Mouse (Mus musculus) C2C12 (cell line): ENCODE data around the gene Clasrp. TPM values are rescaled to one million over a fixed set of nuclear protein-coding genes. Genes with fewer than 3 reads are reported as not detected.

Experiments
- H3K27me3 ChIP-seq: one replicate; pipeline ENCODE4 v1.6.1; 2011; ENCODE audit not compliant: control insufficient read depth, insufficient read depth, insufficient read length
- H3K36me3 ChIP-seq: one replicate; pipeline ENCODE4 v1.6.1; 2011; ENCODE audit not compliant: control insufficient read depth, insufficient read depth
- H3K4me3 ChIP-seq: one replicate; pipeline ENCODE4 v1.5.1; 2011; ENCODE audit warnings: mild to moderate bottlenecking, control low read depth; ENCODE audit not compliant: poor library complexity, insufficient read depth, severe bottlenecking
- H3K79me2 ChIP-seq: one replicate; pipeline ENCODE4 v1.6.1; 2011; ENCODE audit not compliant: control insufficient read depth, insufficient read depth
- H3K79me3 ChIP-seq: one replicate; pipeline ENCODE4 v1.6.1; 2011; ENCODE audit warnings: low read depth, control low read depth
- H3ac ChIP-seq: one replicate; pipeline ENCODE3; 2011; ENCODE audit warnings: low read depth; ENCODE audit not compliant: control insufficient read depth, insufficient read length
- CEBPB ChIP-seq: IDR thresholded peaks from one replicate; pipeline ENCODE4 v1.6.1; 2011; ENCODE audit warnings: low read depth, mild to moderate bottlenecking, control low read depth, moderate library complexity
- CTCF ChIP-seq: IDR thresholded peaks from one replicate; pipeline ENCODE4 v1.5.1; 2011; ENCODE audit not compliant: control insufficient read depth, insufficient read depth, insufficient read length
- FOSL1 ChIP-seq: IDR thresholded peaks from one replicate; pipeline ENCODE4 v1.8.0; 2011; ENCODE audit warnings: mild to moderate bottlenecking, low read length; ENCODE audit not compliant: poor library complexity, insufficient read depth, severe bottlenecking
- MAX ChIP-seq: IDR thresholded peaks from one replicate; pipeline ENCODE4 v1.6.1; 2011; ENCODE audit warnings: mild to moderate bottlenecking, control low read depth
- MYOD1 ChIP-seq: IDR thresholded peaks from one replicate; pipeline ENCODE4 v1.6.1; 2011; ENCODE audit warnings: low read depth; ENCODE audit not compliant: control insufficient read depth, insufficient read length
- MYOG ChIP-seq: IDR thresholded peaks from one replicate; pipeline ENCODE4 v1.6.1; 2011; ENCODE audit not compliant: control insufficient read depth, insufficient read length; ENCODE audit errors: extremely low read depth
- USF1 ChIP-seq: IDR thresholded peaks from one replicate; pipeline ENCODE4 v1.6.1; 2011; ENCODE audit warnings: low read depth, mild to moderate bottlenecking, control low read depth, moderate library complexity
- polyA plus RNA-seq: library from polyadenylated mRNA; unstranded; fragments of >200 nt; fragmentation: generic; extraction: Trizol; gene quantifications from one replicate; pipeline ENCODE4 v1.2.1, GENCODE M21; 2012; ENCODE audit warnings: missing spikeins

The Clasrp gene
- polyA plus RNA-seq, 1 experiment = 19.0 TPM

DNA sequence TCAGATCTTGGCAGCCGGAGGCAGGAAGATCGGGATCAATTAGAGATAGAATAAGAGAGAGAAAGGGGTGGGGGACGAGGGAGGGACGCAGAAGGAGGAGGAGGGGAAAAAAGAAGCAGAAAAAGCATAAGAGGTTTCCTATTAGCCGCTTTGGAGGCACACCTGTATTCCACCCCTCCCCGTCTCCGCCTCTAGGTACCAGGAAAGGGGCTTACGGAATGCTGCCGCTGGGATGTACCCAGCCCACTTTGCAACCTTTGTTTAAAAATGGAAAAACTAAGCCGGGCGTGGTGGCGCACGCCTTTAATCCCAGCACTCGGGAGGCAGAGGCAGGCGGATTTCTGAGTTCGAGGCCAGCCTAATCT is 30.5 kb downstream of the Clasrp start:
- H3K79me3 ChIP-seq = peaks cover 29% of the 10 kb centered on the region
- peak overlapping the region; percentile 56 for H3K4me3 ChIP-seq
- H3K36me3 ChIP-seq = peaks cover 4% of the 10 kb centered on the region
- H3K27me3 ChIP-seq = no peaks in the 10 kb centered on the region
- TF ChIP-seq MYOD1 = no peak
- H3K79me2 ChIP-seq = peaks cover 42% of the 10 kb centered on the region
- peak overlapping the region; percentile 25 for H3ac ChIP-seq

DNA sequence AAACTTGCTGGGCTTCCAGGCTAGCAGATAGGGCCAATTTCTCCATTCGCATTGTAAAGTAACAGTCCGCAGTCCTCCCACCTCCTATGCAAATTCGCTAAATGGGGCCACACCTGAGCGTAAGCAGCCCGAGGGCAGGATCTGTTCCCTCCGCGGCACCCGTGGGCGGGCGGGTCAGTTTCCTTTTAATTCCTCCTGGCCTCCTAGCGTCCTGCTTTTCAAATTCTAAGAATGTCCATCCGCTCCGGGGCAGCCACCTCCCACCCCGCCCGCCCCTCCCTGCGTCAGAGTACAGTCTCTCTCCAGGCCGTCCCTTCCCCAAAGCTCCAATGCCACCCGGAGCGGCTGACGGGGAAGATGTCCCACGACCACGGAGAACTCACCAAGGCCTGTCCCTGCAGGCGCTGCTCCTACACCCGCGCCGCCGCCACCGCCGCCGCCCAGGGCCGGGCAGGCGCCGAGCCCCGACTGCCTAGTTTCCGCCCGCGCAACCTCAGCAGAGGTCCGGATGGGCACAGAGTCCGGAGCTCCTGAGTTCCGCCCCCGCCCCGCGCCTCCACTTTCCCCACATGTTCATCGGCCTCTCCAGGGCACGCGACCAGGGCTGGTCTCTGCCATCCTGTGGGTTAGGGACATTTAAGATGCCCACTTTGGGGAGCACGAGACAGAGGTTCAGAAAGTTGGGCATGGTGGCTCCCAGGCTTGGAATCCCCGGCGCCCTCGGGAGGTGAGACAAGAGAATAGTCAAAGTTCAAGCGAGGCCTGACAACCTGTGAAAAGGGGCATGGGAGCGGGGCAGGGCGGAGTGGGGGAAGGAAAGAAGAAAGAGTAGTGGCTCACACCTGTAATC is 31.1 kb downstream of the Clasrp start:
- Histone ChIP-seq H3K4me3 (peak overlapping the region; percentile 56), H3K36me3 (peaks cover 4% of the 10 kb centered on the region), H3K27me3 (no peaks in the 10 kb centered on the region), H3K79me3 (peaks cover 29% of the 10 kb centered on the region), H3K79me2 (peaks cover 49% of the 10 kb centered on the region), H3ac (peak overlapping the region; percentile 90)
- no peak for TF ChIP-seq FOSL1
- TF ChIP-seq CTCF = no peak
- no peak for TF ChIP-seq MYOG
- no peak for TF ChIP-seq CEBPB
- no peak for TF ChIP-seq MYOD1
- no peak for TF ChIP-seq MAX
- no peak for TF ChIP-seq USF1

- peaks cover 50% of the 10 kb centered on the region for H3K79me2 ChIP-seq
- H3K27me3 ChIP-seq = no peaks in the 10 kb centered on the region
- no peak overlapping the region for H3ac ChIP-seq
- H3K36me3 ChIP-seq = peaks cover 14% of the 10 kb centered on the region
- H3K4me3 ChIP-seq = no peak overlapping the region
- TF ChIP-seq MYOG = no peak
- TF ChIP-seq USF1 = no peak
- TF ChIP-seq CEBPB = no peak
- TF ChIP-seq FOSL1 = no peak
- no peak for TF ChIP-seq MAX
- no peak for TF ChIP-seq CTCF
- TF ChIP-seq MYOD1 = no peak
- H3K79me3 ChIP-seq = peaks cover 32% of the 10 kb centered on the region
These were observed 34.6 kb downstream of the Clasrp start for GRCm38 (mm10) chr7:19569647-19570046.

- no peaks in the 10 kb centered on the region for H3K27me3 ChIP-seq
- H3K79me3 ChIP-seq = peaks cover 28% of the 10 kb centered on the region
- H3K79me2 ChIP-seq = peaks cover 44% of the 10 kb centered on the region
- H3K36me3 ChIP-seq = peaks cover 19% of the 10 kb centered on the region
- no peak overlapping the region for H3ac ChIP-seq
- H3K4me3 ChIP-seq = no peak overlapping the region
- TF ChIP-seq MYOD1 = no peak
- TF ChIP-seq FOSL1 = no peak
- TF ChIP-seq MAX = no peak
- no peak for TF ChIP-seq CEBPB
- TF ChIP-seq MYOG = no peak
- TF ChIP-seq USF1 = no peak
- no peak for TF ChIP-seq CTCF
These were observed 36.9 kb downstream of the Clasrp start for GRCm38 (mm10) chr7:19567426-19567825.

- peaks cover 40% of the 10 kb centered on the region for H3K79me2 ChIP-seq
- H3K79me3 ChIP-seq = peaks cover 25% of the 10 kb centered on the region
- H3K27me3 ChIP-seq = no peaks in the 10 kb centered on the region
- H3K36me3 ChIP-seq = peaks cover 19% of the 10 kb centered on the region
- no peak overlapping the region for H3ac ChIP-seq
- no peak overlapping the region for H3K4me3 ChIP-seq
- TF ChIP-seq USF1 (no peak), CTCF (no peak), MAX (no peak), CEBPB (no peak)
These were observed 38.5 kb downstream of the Clasrp start for GRCm38 (mm10) chr7:19565803-19566202.

- Histone ChIP-seq H3ac (no peak overlapping the region), H3K4me3 (no peak overlapping the region), H3K79me2 (peaks cover 40% of the 10 kb centered on the region), H3K27me3 (no peaks in the 10 kb centered on the region), H3K79me3 (peaks cover 29% of the 10 kb centered on the region), H3K36me3 (peaks cover 15% of the 10 kb centered on the region)
- TF ChIP-seq CTCF (no peak), MYOG (no peak), MYOD1 (no peak), MAX (no peak), USF1 (no peak), CEBPB (no peak), FOSL1 (no peak)
These were observed 39.8 kb downstream of the Clasrp start for GRCm38 (mm10) chr7:19564455-19564854.
